Mouse (Mus musculus) neural tube, embryonic 11.5 days (tissue): ENCODE measurements around the gene Hoxc6. TPM values are rescaled to one million over a fixed set of nuclear protein-coding genes. Genes with fewer than 3 reads are reported as not detected.

Source experiments
- ATAC-seq: fragments of 200-750 bp; cut with Nextera tagmentation; 2 replicates; pipeline ENCODE4 v1.8.0; 2017; ENCODE audit warnings: moderate number of reproducible peaks, mild to moderate bottlenecking, moderate TSS enrichment, moderate library complexity; ENCODE audit not compliant: insufficient read depth, low FRiP score, low TSS enrichment
- DNase-seq: peaks from one replicate; pipeline ENCODE4 v3.0.0-alpha.2; 2015; ENCODE audit warnings: low spot score
- H3K27ac ChIP-seq: fragments of 300-500 bp; sonication (generic); 2 replicates; pipeline ENCODE4 v1.5.1; 2014; ENCODE audit warnings: low read depth, mild to moderate bottlenecking, low read length
- H3K27me3 ChIP-seq: fragments of 300-500 bp; sonication (generic); 2 replicates; pipeline ENCODE4 v1.6.1; 2014; ENCODE audit warnings: mild to moderate bottlenecking, low read length, mixed read lengths; ENCODE audit not compliant: control insufficient read depth, insufficient read depth
- H3K36me3 ChIP-seq: fragments of 300-500 bp; sonication (generic); 2 replicates; pipeline ENCODE4 v1.6.1; 2014; ENCODE audit warnings: mild to moderate bottlenecking, low read length, moderate library complexity, mixed read lengths; ENCODE audit not compliant: control insufficient read depth, insufficient read depth
- H3K4me1 ChIP-seq: fragments of 300-500 bp; sonication (generic); 2 replicates; pipeline ENCODE4 v1.6.1; 2014; ENCODE audit warnings: low read length, mixed read lengths; ENCODE audit not compliant: control insufficient read depth, insufficient read depth
- H3K4me2 ChIP-seq: fragments of 300-500 bp; sonication (generic); 2 replicates; pipeline ENCODE4 v1.6.1; 2014; ENCODE audit warnings: low read depth, mild to moderate bottlenecking, moderate library complexity
- H3K4me3 ChIP-seq: fragments of 300-500 bp; sonication (generic); 2 replicates; pipeline ENCODE4 v1.5.1; 2014; ENCODE audit warnings: low read depth, low read length
- H3K9ac ChIP-seq: fragments of 300-500 bp; sonication (generic); 2 replicates; pipeline ENCODE4 v1.6.1; 2014; ENCODE audit warnings: mild to moderate bottlenecking, low read length
- H3K9me3 ChIP-seq: fragments of 300-500 bp; sonication (generic); 2 replicates; pipeline ENCODE4 v1.6.1; 2016; ENCODE audit warnings: low read length; ENCODE audit not compliant: control insufficient read depth
- WGBS: fragments of 180-500 bp; shearing (Covaris S2); extraction: QIAGEN DNeasy Blood & Tissue Kit; methylation state at CpG from one replicate; pipeline ENCODE4 v1.1.7; 2014; 5-methylcytosine and 5-hydroxymethylcytosine counted together
- polyA plus RNA-seq: library from polyadenylated mRNA; unstranded; fragments of >200 nt; fragmentation: Nextera tagmentation; extraction: Ambion mirVana; gene quantifications from 2 replicates; pipeline ENCODE4 v1.2.1, GENCODE M21; 2014

Hoxc6 gene
- polyA plus RNA-seq, 1 experiment from 2014 or later = 95.9 TPM

DNA sequence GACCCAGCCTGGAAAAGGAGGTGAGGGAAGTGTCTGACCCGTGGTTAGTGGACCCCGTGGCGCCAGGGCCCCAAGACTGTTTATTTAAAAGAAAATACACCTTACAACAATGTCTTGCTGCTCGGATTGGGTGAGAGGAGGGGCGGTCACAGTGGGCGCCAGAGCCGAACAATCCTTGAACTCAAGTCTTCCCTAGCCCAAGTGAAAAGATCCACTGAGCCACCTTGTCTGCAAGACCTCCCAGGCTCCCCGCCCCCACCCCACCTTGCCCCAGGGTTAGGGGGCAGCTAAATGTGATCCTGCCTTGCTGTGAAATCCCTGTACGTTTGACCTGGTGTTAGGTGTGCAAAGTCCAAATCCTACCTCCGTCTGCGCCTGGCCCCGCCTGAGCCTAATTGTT, 41.2 kb upstream of the Hoxc6 start:
- H3K36me3 ChIP-seq = no peaks in the 10 kb centered on the region
- peaks cover 98% of the 10 kb centered on the region for H3K27me3 ChIP-seq
- H3K4me3 ChIP-seq = peak overlapping the region; percentile 42
- H3K4me2 ChIP-seq = peak overlapping the region; percentile 39
- H3K9ac ChIP-seq = peak overlapping the region; percentile 70
- WGBS = 1% methylated on average over 12 of the region's 12 CpGs
- no peaks in the 10 kb centered on the region for H3K9me3 ChIP-seq
- no peak for ATAC-seq
- H3K27ac ChIP-seq = no peak overlapping the region
- no peaks in the 10 kb centered on the region for H3K4me1 ChIP-seq
- no peak for DNase-seq

GRCm38 (mm10) chr15:102959663-102960191, 38.3 kb upstream of the Hoxc6 start:
- H3K36me3 ChIP-seq = no peaks in the 10 kb centered on the region
- no peak for DNase-seq
- H3K9ac ChIP-seq = peak overlapping the region; percentile 50
- WGBS = 1% methylated on average over 13 of the region's 13 CpGs
- H3K27ac ChIP-seq = peak overlapping the region; percentile 24
- peak overlapping the region; percentile 26 for H3K4me2 ChIP-seq
- ATAC-seq = no peak
- peak overlapping the region; percentile 15; the same call in 1 of the 2 replicates for H3K4me3 ChIP-seq
- no peaks in the 10 kb centered on the region for H3K9me3 ChIP-seq
- H3K27me3 ChIP-seq = peaks cover 94% of the 10 kb centered on the region
- no peaks in the 10 kb centered on the region for H3K4me1 ChIP-seq

GRCm38 (mm10) chr15:102961728-102962127, 36.3 kb upstream of the Hoxc6 start:
- Histone ChIP-seq H3K27ac (peak overlapping the region; percentile 15; the same call in 1 of the 2 replicates), H3K4me1 (no peaks in the 10 kb centered on the region), H3K9ac (peak overlapping the region; percentile 35), H3K36me3 (no peaks in the 10 kb centered on the region), H3K27me3 (peaks cover 93% of the 10 kb centered on the region), H3K4me3 (peak overlapping the region; percentile 21), H3K4me2 (peak overlapping the region; percentile 39), H3K9me3 (no peaks in the 10 kb centered on the region)
- ATAC-seq = no peak
- no peak for DNase-seq
- 2% methylated on average over 6 of the region's 6 CpGs for WGBS

DNA sequence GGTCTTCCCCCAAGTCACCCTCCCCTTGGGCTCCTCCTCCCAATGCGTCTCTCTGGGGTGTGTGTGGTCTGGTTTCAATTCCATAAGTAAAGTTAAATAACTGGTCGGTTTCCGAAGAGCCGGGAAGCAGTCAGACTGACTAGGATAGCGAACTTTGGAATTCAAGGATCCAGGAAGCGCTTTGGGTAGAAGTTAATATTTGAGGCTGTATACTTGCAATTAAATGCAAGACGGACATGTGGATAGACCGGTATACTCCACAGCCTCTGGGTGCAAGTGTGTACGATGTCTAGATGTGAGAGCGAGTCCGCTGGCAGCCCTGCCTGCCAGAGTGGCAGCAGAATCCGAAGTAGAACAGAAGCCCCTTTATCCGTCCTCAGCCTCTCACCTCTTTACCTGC, 35.6 kb upstream of the Hoxc6 start:
- DNase-seq (no peak), ATAC-seq (no peak)
- Histone ChIP-seq H3K9me3 (no peaks in the 10 kb centered on the region), H3K27ac (peak overlapping the region; percentile 29; the same call in 1 of the 2 replicates), H3K4me2 (peak overlapping the region; percentile 57), H3K9ac (peak overlapping the region; percentile 55), H3K27me3 (peaks cover 93% of the 10 kb centered on the region), H3K4me3 (peak overlapping the region; percentile 28), H3K36me3 (no peaks in the 10 kb centered on the region), H3K4me1 (no peaks in the 10 kb centered on the region)
- WGBS = 1% methylated on average over 13 of the region's 13 CpGs

DNA sequence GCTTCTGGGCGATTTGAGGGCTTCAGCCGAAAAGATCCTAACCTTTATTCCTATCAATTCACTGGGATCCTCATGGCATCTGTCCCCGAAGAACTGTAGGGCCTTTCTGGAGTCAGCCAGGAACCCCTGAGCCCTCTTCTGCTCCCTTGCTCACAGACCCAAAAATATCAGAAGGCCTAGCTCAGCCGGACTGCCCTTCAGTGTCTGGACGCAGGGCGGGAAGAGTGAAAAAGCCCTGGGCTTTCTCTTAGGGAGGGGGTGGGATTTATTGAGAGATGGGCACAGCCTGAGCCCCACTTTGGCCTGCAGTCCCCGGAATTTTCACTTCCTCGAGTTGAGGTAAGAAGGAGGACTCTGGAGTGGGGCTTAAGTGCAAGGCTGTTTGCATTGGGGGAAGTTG, 34.8 kb upstream of the Hoxc6 start:
- peak overlapping the region; percentile 57 for H3K4me2 ChIP-seq
- DNase-seq = no peak
- H3K4me1 ChIP-seq = no peaks in the 10 kb centered on the region
- peaks cover 91% of the 10 kb centered on the region for H3K27me3 ChIP-seq
- 1% methylated on average over 8 of the region's 8 CpGs for WGBS
- H3K4me3 ChIP-seq = peak overlapping the region; percentile 28
- peak overlapping the region; percentile 50 for H3K27ac ChIP-seq
- H3K9ac ChIP-seq = peak overlapping the region; percentile 55
- H3K36me3 ChIP-seq = no peaks in the 10 kb centered on the region
- H3K9me3 ChIP-seq = no peaks in the 10 kb centered on the region
- peak; percentile 4; the same call in 1 of the 2 replicates for ATAC-seq

GRCm38 (mm10) chr15:102963671-102964640, 34.1 kb upstream of the Hoxc6 start:
- peak; percentile 43; the same call in 1 of the 2 replicates for ATAC-seq
- H3K4me2 ChIP-seq = peak overlapping the region; percentile 57
- under 1% methylated on average over 28 of the region's 28 CpGs for WGBS
- H3K4me3 ChIP-seq = peak overlapping the region; percentile 95
- no peaks in the 10 kb centered on the region for H3K9me3 ChIP-seq
- peak overlapping the region; percentile 78 for H3K27ac ChIP-seq
- no peaks in the 10 kb centered on the region for H3K36me3 ChIP-seq
- peak; percentile 72 for DNase-seq
- H3K27me3 ChIP-seq = peaks cover 91% of the 10 kb centered on the region
- no peaks in the 10 kb centered on the region for H3K4me1 ChIP-seq
- H3K9ac ChIP-seq = peak overlapping the region; percentile 77

DNA sequence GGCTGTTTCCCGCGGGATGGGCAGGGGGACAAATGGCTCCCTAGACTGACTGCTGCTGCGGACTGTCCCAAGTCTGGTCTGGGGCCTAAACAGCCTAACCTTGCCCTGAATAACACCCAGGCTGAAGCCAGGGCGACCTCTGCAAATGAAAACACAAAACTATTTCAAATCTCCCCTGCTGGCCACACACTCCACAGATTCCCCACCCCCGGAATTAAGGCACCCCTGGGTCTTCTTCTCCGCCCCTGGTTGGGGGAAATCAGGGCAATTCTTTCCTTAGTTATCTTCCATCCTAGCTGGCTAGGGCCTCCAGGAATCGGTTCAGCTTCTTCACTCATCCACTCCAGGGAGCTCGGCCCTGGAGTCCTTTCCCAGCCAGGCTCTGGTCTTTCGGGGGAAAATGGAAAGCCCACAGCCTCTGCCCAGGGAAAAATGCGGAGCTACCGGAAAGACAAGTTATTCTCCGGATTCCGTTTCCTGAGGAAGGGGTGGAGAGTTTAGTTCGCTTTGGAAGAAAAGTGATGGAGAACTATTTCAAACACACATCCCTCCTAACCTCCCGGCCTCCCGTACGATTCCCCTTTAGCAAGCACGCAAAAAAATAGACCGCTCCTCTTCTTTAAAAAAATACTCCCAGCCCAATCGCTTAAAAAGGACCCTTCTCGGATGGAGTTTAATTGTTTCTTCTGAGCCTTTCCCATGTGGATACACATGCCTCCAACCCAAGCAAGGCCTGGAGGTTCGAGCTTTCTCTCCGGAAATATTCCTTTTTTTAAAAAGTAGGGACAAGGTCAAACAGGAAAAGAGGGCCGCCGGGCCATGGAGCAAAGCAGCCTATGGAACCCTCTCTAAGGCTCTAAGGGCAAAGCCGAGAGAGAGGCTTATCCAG, 32.8 kb upstream of the Hoxc6 start:
- Histone ChIP-seq H3K4me2 (peak overlapping the region; percentile 57), H3K27me3 (peaks cover 91% of the 10 kb centered on the region), H3K9ac (peak overlapping the region; percentile 77), H3K27ac (peak overlapping the region; percentile 78), H3K9me3 (no peaks in the 10 kb centered on the region), H3K36me3 (no peaks in the 10 kb centered on the region), H3K4me1 (no peaks in the 10 kb centered on the region), H3K4me3 (peak overlapping the region; percentile 95)
- DNase-seq (no peak), ATAC-seq (no peak)
- WGBS = 3% methylated on average over 26 of the region's 26 CpGs
